Mouse (Mus musculus): ENCODE results near the gene Ccdc191. TPM values are rescaled to one million over a fixed set of nuclear protein-coding genes. Genes with fewer than 3 reads are reported as not detected.
A peak's percentile ranks its signal among the peaks of the same experiment; 100 is the strongest.

Gene Ccdc191
- 0.61 and 0.89 TPM in 2 replicates for total RNA-seq (2014; rRNA removed)
- polyA plus RNA-seq (2015; fragmentation: Nextera tagmentation; extraction: Ambion mirVana) = 4.1 and 6.3 TPM in 2 replicates

DNA sequence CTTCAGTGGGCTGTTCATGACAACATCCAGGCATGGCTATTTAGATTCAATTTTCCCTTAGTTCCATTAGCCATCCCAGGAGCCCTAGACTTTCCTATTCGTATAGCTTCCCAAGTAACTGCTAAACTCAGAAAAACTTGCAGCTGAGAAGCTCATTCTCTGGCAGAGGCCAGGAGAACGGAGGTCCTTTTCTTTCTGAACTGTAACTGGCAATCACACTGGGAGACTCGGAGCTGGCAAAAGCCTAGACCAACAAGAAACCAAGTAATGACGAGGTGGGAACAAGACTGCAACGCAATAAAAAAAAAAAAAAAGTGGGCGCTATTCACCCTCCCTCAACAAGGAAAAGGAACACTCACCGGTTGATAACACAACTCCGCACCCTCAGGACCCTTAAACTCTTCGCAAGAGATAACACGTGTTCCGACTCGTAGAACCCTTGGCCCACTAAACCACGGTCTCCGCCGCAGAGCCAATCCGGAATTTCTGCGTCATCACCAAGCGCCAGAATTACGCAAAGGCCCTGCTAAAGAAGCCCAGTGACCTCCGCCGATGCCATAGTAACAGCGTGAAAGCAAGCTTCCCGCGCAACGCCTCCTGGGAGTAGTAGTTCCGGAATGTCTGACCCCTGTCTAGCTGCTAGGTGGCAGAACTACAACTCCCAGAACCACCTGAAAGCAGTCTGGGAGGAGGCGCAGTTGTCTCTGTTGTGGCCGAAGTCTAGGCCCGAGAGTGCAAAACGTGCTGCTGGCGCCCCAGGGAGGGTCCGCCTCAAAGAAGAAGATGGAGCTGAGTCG, at the start of gene Ccdc191:
Ccdc191 (plus strand) TSS at position 593 of the 797 bp plus-strand sequence.
- Histone ChIP-seq H3K27ac (peak within 1 kb of the TSS; percentile 71), H3K9me3 (ENCODE audit: low read length) (no peaks in the 10 kb centered on the region), H3K4me2 (ENCODE audit: low read depth, low read length) (peak within 1 kb of the TSS; percentile 94), H3K4me1 (ENCODE audit: insufficient read depth, low read length) (0 out of 2 replicates have a peak, but pooled peaks cover 5% of the 10 kb centered on the region), H3K4me3 (ENCODE audit: low read length) (peak within 1 kb of the TSS; percentile 71), H3K27me3 (ENCODE audit: insufficient read depth, low read length) (no peaks in the 10 kb centered on the region), H3K36me3 (ENCODE audit: insufficient read depth, low read length) (no peaks in the 10 kb centered on the region), H3K9ac (replicated peaks; ENCODE audit: low read length) (peak within 1 kb of the TSS; percentile 72)
- no peak for TF ChIP-seq CTCF (IDR thresholded peaks at IDR 0.05; ENCODE audit: low read depth)
- DNase-seq (ENCODE audit: low spot score) = peak; percentile 100
- under 1% methylated on average over 32 of the region's 33 CpGs for WGBS
- ATAC-seq = peak; percentile 100

DNA sequence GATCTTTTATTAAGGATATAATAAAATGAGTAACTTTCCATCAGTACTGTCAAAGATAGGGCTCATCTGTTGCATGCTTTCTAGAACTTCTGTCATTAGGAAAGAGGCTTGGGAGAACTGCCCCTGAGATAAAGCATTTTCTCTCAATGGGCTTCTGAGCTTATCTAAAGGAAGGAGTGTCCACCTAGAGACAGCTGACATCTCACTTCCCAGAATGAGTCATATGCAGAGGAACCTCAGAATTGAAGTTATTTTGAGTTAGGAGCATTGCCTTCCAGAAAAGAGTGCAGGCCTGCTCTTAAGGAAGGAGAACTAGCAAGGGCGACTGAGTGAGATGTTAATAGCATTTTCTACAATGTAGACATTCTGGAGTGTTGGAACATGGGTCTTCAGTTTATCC, 48.4 kb upstream of the Ccdc191 start:
- Histone ChIP-seq H3K9ac (replicated peaks; ENCODE audit: low read length) (no peak overlapping the region), H3K4me2 (ENCODE audit: low read depth, low read length) (no peak overlapping the region), H3K27me3 (ENCODE audit: insufficient read depth, low read length) (no peaks in the 10 kb centered on the region), H3K36me3 (ENCODE audit: insufficient read depth, low read length) (no peaks in the 10 kb centered on the region), H3K4me3 (ENCODE audit: low read length) (no peak overlapping the region), H3K9me3 (ENCODE audit: low read length) (no peaks in the 10 kb centered on the region), H3K4me1 (ENCODE audit: insufficient read depth, low read length) (no peaks in the 10 kb centered on the region), H3K27ac (no peak overlapping the region)
- no peak for ATAC-seq
- TF ChIP-seq CTCF (IDR thresholded peaks at IDR 0.05; ENCODE audit: low read depth) = no peak
- 83% methylated on average over 1 of the region's 1 CpGs for WGBS
- DNase-seq (ENCODE audit: low spot score) = no peak

DNA sequence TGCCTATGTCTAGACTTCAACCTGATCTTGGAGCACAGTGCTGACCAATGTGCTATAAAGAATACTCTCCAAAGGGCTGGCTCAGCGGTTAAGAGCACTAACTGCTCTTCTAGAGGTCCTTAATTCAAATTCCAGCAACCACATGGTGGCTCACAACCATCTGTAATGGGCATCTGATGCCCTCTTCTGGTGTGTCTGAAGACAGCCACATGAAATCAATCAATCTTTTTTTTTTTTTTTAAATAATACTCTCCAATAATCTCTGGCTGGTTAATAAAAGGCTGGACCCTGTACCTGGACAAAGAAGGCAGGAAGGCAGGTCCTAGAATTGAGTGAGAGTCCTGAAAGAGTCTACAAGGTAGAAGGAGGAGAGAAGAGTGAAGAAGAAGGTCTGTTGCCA, 39.8 kb upstream of the Ccdc191 start:
- no peak for ATAC-seq
- H3K9me3 ChIP-seq (ENCODE audit: low read length) = no peaks in the 10 kb centered on the region
- H3K4me2 ChIP-seq (ENCODE audit: low read depth, low read length) = no peak overlapping the region
- H3K9ac ChIP-seq (replicated peaks; ENCODE audit: low read length) = no peak overlapping the region
- TF ChIP-seq CTCF (IDR thresholded peaks at IDR 0.05; ENCODE audit: low read depth) = no peak
- no peak overlapping the region for H3K4me3 ChIP-seq (ENCODE audit: low read length)
- no peaks in the 10 kb centered on the region for H3K4me1 ChIP-seq (ENCODE audit: insufficient read depth, low read length)
- no peak overlapping the region for H3K27ac ChIP-seq
- no peak for DNase-seq (ENCODE audit: low spot score)
- no peaks in the 10 kb centered on the region for H3K27me3 ChIP-seq (ENCODE audit: insufficient read depth, low read length)
- 72% methylated on average over 1 of the region's 1 CpGs for WGBS
- no peaks in the 10 kb centered on the region for H3K36me3 ChIP-seq (ENCODE audit: insufficient read depth, low read length)

DNA sequence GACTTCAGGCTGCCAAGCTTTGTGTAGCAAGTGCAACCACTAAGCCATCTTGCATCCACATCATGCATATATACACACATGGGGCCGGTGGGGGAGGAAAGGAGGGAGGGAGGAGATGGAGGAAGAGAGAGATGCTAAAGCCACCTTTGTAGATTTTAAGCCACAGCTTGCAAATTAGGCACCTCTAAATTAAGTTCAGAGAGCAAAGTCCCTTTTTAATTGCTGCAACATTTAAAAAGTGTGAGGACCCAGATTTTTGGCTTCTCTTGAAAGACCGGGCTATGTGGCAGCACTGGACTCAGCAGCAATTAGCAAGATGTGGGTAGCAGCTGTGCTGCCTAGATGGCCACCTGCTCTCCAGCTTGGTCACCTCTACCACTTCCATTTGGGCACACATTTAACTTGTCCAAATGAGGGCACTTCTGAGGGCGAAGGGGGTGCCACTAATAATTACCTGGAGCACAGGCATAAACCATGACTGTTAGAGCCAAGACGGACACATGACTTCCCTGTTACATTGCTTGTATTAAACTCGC, 30.6 kb upstream of the Ccdc191 start:
- peak; percentile 51; the same call in 1 of the 2 replicates for ATAC-seq
- Histone ChIP-seq H3K4me1 (ENCODE audit: insufficient read depth, low read length) (no peaks in the 10 kb centered on the region), H3K4me2 (ENCODE audit: low read depth, low read length) (no peak overlapping the region), H3K36me3 (ENCODE audit: insufficient read depth, low read length) (peaks cover 19% of the 10 kb centered on the region), H3K4me3 (ENCODE audit: low read length) (no peak overlapping the region), H3K27ac (no peak overlapping the region), H3K27me3 (ENCODE audit: insufficient read depth, low read length) (no peaks in the 10 kb centered on the region), H3K9me3 (ENCODE audit: low read length) (no peaks in the 10 kb centered on the region), H3K9ac (replicated peaks; ENCODE audit: low read length) (no peak overlapping the region)
- WGBS = 79% methylated on average over 5 of the region's 5 CpGs
- peak; percentile 2 for DNase-seq (ENCODE audit: low spot score)
- TF ChIP-seq CTCF (IDR thresholded peaks at IDR 0.05; ENCODE audit: low read depth) = no peak

DNA sequence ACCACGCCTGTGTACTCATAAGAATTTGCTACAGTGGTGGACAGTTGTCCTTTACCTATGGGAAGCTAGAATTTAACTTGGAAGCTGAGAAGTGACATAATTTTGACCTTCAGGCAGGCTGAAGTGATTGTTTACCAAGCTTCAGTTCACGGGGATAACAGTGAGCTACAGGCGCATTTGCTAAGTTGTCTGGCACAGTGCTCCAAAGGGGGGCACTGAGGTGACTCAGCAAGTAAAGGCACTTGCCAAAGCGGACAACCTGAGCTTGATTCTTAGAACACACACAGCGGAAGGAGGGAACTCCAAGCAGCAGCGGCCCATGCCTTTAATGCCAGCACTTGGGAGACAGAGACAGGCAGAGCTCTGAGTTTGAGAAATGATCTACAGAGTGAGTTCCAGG, 29.0 kb upstream of the Ccdc191 start:
- Histone ChIP-seq H3K27ac (no peak overlapping the region), H3K4me2 (ENCODE audit: low read depth, low read length) (no peak overlapping the region), H3K36me3 (ENCODE audit: insufficient read depth, low read length) (peaks cover 19% of the 10 kb centered on the region), H3K9me3 (ENCODE audit: low read length) (no peaks in the 10 kb centered on the region), H3K4me1 (ENCODE audit: insufficient read depth, low read length) (no peaks in the 10 kb centered on the region), H3K27me3 (ENCODE audit: insufficient read depth, low read length) (no peaks in the 10 kb centered on the region), H3K9ac (replicated peaks; ENCODE audit: low read length) (no peak overlapping the region), H3K4me3 (ENCODE audit: low read length) (no peak overlapping the region)
- ATAC-seq (no peak), DNase-seq (ENCODE audit: low spot score) (no peak)
- 84% methylated on average over 6 of the region's 6 CpGs for WGBS
- TF ChIP-seq CTCF (IDR thresholded peaks at IDR 0.05; ENCODE audit: low read depth) = no peak

DNA sequence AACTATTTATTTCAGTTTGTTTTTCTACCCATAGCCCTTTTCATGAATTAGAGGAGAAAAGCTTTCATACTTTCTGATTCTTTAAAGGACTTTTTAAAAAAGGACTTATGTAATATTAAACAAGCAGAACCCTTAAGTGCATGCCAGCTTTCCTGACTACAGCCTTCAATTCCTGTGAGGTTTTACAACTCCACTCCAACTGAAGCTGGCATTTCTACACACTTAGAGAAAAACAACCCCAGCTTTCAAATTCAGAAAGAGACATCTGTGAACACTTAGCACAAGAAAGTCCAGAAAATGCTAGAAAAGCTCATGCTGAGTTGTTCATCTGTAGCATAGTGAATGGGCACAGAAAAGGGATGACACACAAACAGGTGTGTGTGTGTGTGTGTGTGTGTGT, 19.8 kb upstream of the Ccdc191 start:
- H3K27ac ChIP-seq = no peak overlapping the region

DNA sequence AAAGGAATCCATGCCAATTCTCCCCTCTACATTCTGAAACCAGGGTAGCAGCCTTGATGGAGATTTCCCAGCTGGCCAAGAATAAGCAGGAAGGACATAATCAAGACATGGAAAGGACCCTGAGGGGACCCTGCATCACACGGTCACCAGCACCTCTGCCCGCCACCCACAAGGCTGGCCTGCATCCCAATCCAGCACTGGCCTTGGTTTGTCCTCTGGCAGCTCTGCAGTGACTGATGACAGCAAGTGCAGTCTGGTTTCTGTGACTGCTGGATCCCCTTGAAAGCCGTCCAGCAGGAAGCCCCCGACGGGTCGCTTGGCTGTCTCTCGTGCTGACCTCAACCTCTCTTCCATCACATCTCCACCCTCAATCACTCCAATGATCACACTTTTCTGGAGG, 18.2 kb upstream of the Ccdc191 start:
- no peak for ATAC-seq
- DNase-seq (ENCODE audit: low spot score) = no peak
- H3K4me3 ChIP-seq (ENCODE audit: low read length) = no peak overlapping the region
- no peak for TF ChIP-seq CTCF (IDR thresholded peaks at IDR 0.05; ENCODE audit: low read depth)
- H3K36me3 ChIP-seq (ENCODE audit: insufficient read depth, low read length) = peaks cover 19% of the 10 kb centered on the region
- no peaks in the 10 kb centered on the region for H3K9me3 ChIP-seq (ENCODE audit: low read length)
- H3K27ac ChIP-seq = no peak overlapping the region
- no peak overlapping the region for H3K9ac ChIP-seq (replicated peaks; ENCODE audit: low read length)
- 84% methylated on average over 7 of the region's 7 CpGs for WGBS
- no peaks in the 10 kb centered on the region for H3K4me1 ChIP-seq (ENCODE audit: insufficient read depth, low read length)
- H3K27me3 ChIP-seq (ENCODE audit: insufficient read depth, low read length) = no peaks in the 10 kb centered on the region
- no peak overlapping the region for H3K4me2 ChIP-seq (ENCODE audit: low read depth, low read length)

More for the DNA sequence above, 19.8 kb upstream of the Ccdc191 start:
- H3K4me3 ChIP-seq (ENCODE audit: low read length) = no peak overlapping the region
- DNase-seq (ENCODE audit: low spot score) (no peak), ATAC-seq (no peak)
- H3K4me1 ChIP-seq (ENCODE audit: insufficient read depth, low read length) = no peaks in the 10 kb centered on the region
- peaks cover 10% of the 10 kb centered on the region; the same call in 1 of the 2 replicates for H3K36me3 ChIP-seq (ENCODE audit: insufficient read depth, low read length)
- TF ChIP-seq CTCF (IDR thresholded peaks at IDR 0.05; ENCODE audit: low read depth) = no peak
- no peak overlapping the region for H3K9ac ChIP-seq (replicated peaks; ENCODE audit: low read length)
- H3K9me3 ChIP-seq (ENCODE audit: low read length) = no peaks in the 10 kb centered on the region
- H3K4me2 ChIP-seq (ENCODE audit: low read depth, low read length) = no peak overlapping the region
- H3K27me3 ChIP-seq (ENCODE audit: insufficient read depth, low read length) = no peaks in the 10 kb centered on the region

Measured in hindbrain, postnatal 0 days (tissue).